22 mouse cellular contexts compared by ENCODE assay signal in the genomic region with DNA sequence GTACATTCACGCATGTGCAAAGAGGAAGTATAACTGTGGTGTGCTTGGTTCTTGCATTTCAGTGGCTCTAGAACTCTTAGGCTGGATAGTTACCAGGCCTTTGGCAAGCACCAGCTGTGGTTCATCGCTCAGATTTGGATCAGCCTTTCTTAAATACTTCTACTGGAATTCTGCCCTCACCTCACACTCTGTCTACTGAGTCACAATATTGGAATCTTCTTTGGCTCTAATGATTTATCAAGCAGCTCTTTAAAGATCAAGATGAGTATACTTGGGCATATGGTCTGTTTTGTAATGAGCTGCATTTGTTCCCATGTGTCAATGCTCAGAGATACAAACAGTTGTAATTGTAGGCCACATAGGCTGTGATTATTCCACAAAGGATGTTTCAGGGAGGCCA.
"Had no signal": no experiment of that assay in that cellular context is flagged by ENCODE, and none has a peak within 500 bp of the region (broad histone marks: within the 10 kb centered on the region; RNA-seq: fewer than 3 reads in every experiment).

No protein-coding gene starts in this region.

- H3K36me3 ChIP-seq: limb, embryonic 12.5 days; limb, embryonic 15.5 days; lung, embryonic 15.5 days; midbrain, embryonic 10.5 days; midbrain, embryonic 13.5 days; neural tube, embryonic 13.5 days had no signal

- H3K4me1 ChIP-seq: lung, embryonic 15.5 days had no signal

- H3K4me3 ChIP-seq: limb, embryonic 12.5 days; limb, embryonic 15.5 days; lung, embryonic 15.5 days; megakaryocyte, embryonic 14.5 days; midbrain, embryonic 10.5 days; midbrain, embryonic 13.5 days; myocyte; neural tube, embryonic 13.5 days had no signal

- H3K9ac ChIP-seq: limb, embryonic 12.5 days; limb, embryonic 15.5 days; liver, embryonic 14.5 days; liver, postnatal 0 days; lung, embryonic 15.5 days; midbrain, embryonic 13.5 days; neural tube, embryonic 13.5 days had no signal

- H3K27me3 ChIP-seq: limb, embryonic 12.5 days; limb, embryonic 15.5 days; lung, embryonic 15.5 days; megakaryocyte, embryonic 14.5 days; midbrain, embryonic 13.5 days; neural tube, embryonic 13.5 days had no signal

- H3K4me2 ChIP-seq: limb, embryonic 12.5 days; limb, embryonic 15.5 days; liver, embryonic 11.5 days; lung, embryonic 15.5 days; midbrain, embryonic 13.5 days; neural tube, embryonic 13.5 days had no signal

- DNase-seq: kidney, adult 9 months; kidney, postnatal 14 days; kidney, postnatal 4 days; left cerebral cortex, postnatal 4 days; liver, postnatal 0 days; lung, postnatal 10 days; lung, postnatal 36 days; retina, postnatal 1 day; right cerebral cortex, postnatal 25 days; thymus, adult 18-20 months; thymus, postnatal 25 days had no signal

- H3K9me3 ChIP-seq: limb, embryonic 12.5 days; limb, embryonic 15.5 days; lung, embryonic 15.5 days; midbrain, embryonic 10.5 days; midbrain, embryonic 13.5 days; neural tube, embryonic 13.5 days had no signal

- H3K27ac ChIP-seq: limb, embryonic 12.5 days; limb, embryonic 15.5 days; liver, embryonic 14.5 days; lung, embryonic 15.5 days; midbrain, embryonic 10.5 days; midbrain, embryonic 13.5 days; neural tube, embryonic 13.5 days had no signal

- ATAC-seq: liver, postnatal 0 days; midbrain, embryonic 13.5 days; midbrain, embryonic 16.5 days had no signal
